Mouse (Mus musculus) brain, embryonic 14.5 days (tissue): Measurements from ENCODE around the gene Adgrg5.

ENCODE experiments used
- CTCF ChIP-seq: fragments of 200-500 bp; IDR thresholded peaks from 2 replicates; pipeline ENCODE4 v1.5.1; 2012; ENCODE audit warnings: inconsistent platforms, mild to moderate bottlenecking, moderate library complexity, borderline replicate concordance; ENCODE audit not compliant: insufficient read depth, insufficient read length; ENCODE audit errors: extremely low read depth
- POLR2A ChIP-seq: fragments of 200-500 bp; IDR thresholded peaks from 2 replicates; pipeline ENCODE4 v1.6.1; 2012; ENCODE audit warnings: mild to moderate bottlenecking, inconsistent platforms, borderline replicate concordance; ENCODE audit not compliant: poor library complexity, insufficient read depth, insufficient read length, severe bottlenecking; ENCODE audit errors: extremely low read depth

DNA sequence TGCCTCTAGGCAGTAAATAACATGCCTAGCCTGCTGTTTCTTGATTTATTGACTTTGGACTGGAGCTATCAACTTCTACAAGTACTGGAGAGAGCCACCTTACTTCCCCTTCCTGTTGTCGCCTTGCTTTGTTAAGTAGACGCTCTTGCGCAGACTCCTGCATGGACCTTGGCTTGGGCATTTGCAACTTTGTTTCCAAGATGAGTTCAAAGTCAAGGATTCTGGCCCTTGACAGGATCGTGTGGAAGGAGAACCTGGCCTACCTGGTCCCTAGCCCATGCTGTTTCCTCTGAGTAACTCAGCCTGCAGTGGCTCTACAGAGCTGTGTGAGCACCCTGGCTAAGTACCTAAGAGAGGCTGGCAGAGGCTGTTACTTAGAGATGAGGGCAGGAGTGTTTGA lies 43.6 kb downstream of the Adgrg5 start:
- TF ChIP-seq CTCF (no peak), POLR2A (no peak)
